Mouse (Mus musculus) lung, adult 18-20 months (tissue): ENCODE results near the gene Gm21854.
"Not testable (repeated sequence)": the region's sequence is repeated elsewhere in the genome, so short reads cannot be mapped to it uniquely, and the experiment has no call there.

Experiments used
- DNase-seq, 2 experiments: peaks; one replicate each; pipeline ENCODE4 v3.0.0; 2022; ENCODE audit warnings: mixed read lengths in 2 of 2

The Gm21854 gene

DNA sequence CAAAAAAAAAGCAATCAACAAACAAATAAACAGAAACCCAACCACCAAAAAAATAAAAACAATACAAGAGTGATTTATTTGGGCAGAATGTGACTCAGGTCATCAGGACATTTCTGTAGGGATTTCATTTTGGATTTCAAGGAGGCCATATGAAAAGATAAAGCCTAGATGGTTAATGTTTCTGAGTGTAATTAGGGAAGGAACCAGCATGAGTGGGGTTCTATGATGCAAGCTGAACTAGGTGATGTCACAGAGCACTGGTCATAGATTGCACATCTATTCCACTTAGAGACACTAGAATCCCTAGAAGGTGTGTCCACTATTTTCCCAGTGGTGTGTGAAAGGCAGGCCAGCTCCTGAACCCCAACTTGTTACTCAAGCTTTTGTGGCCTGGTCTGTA, at the start of gene Gm21854:
Gene Gm21854, plus strand, starts transcription at position 301 of the 400 bp plus-strand sequence.
- DNase-seq, result not testable (repeated sequence)
